Mouse (Mus musculus) neural tube, embryonic 11.5 days (tissue): ENCODE measurements at regions not wholly inside any gene's neighbourhood (a gene's known extent, or its start where the extent isn't known, plus 50 kb on each side); places are given as distances from the start of the nearest gene placed in this dataset.

Experiments used
- ATAC-seq: fragments of 200-750 bp; cut with Nextera tagmentation; 2 replicates; pipeline ENCODE4 v1.8.0; 2017; ENCODE audit warnings: moderate number of reproducible peaks, mild to moderate bottlenecking, moderate TSS enrichment, moderate library complexity; ENCODE audit not compliant: insufficient read depth, low FRiP score, low TSS enrichment
- DNase-seq: peaks from one replicate; pipeline ENCODE4 v3.0.0-alpha.2; 2015; ENCODE audit warnings: low spot score
- H3K27ac ChIP-seq: fragments of 300-500 bp; sonication (generic); 2 replicates; pipeline ENCODE4 v1.5.1; 2014; ENCODE audit warnings: low read depth, mild to moderate bottlenecking, low read length
- H3K27me3 ChIP-seq: fragments of 300-500 bp; sonication (generic); 2 replicates; pipeline ENCODE4 v1.6.1; 2014; ENCODE audit warnings: mild to moderate bottlenecking, low read length, mixed read lengths; ENCODE audit not compliant: control insufficient read depth, insufficient read depth
- H3K36me3 ChIP-seq: fragments of 300-500 bp; sonication (generic); 2 replicates; pipeline ENCODE4 v1.6.1; 2014; ENCODE audit warnings: mild to moderate bottlenecking, low read length, moderate library complexity, mixed read lengths; ENCODE audit not compliant: control insufficient read depth, insufficient read depth
- H3K4me1 ChIP-seq: fragments of 300-500 bp; sonication (generic); 2 replicates; pipeline ENCODE4 v1.6.1; 2014; ENCODE audit warnings: low read length, mixed read lengths; ENCODE audit not compliant: control insufficient read depth, insufficient read depth
- H3K4me2 ChIP-seq: fragments of 300-500 bp; sonication (generic); 2 replicates; pipeline ENCODE4 v1.6.1; 2014; ENCODE audit warnings: low read depth, mild to moderate bottlenecking, moderate library complexity
- H3K4me3 ChIP-seq: fragments of 300-500 bp; sonication (generic); 2 replicates; pipeline ENCODE4 v1.5.1; 2014; ENCODE audit warnings: low read depth, low read length
- H3K9ac ChIP-seq: fragments of 300-500 bp; sonication (generic); 2 replicates; pipeline ENCODE4 v1.6.1; 2014; ENCODE audit warnings: mild to moderate bottlenecking, low read length
- H3K9me3 ChIP-seq: fragments of 300-500 bp; sonication (generic); 2 replicates; pipeline ENCODE4 v1.6.1; 2016; ENCODE audit warnings: low read length; ENCODE audit not compliant: control insufficient read depth
- WGBS: fragments of 180-500 bp; shearing (Covaris S2); extraction: QIAGEN DNeasy Blood & Tissue Kit; methylation state at CpG from one replicate; pipeline ENCODE4 v1.1.7; 2014; 5-methylcytosine and 5-hydroxymethylcytosine counted together

GRCm38 (mm10) chrX:139392777-139393176 is 59.3 kb downstream of the Trap1a start:
- no peaks in the 10 kb centered on the region for H3K27me3 ChIP-seq
- 59% methylated on average over 3 of the region's 3 CpGs for WGBS
- H3K27ac ChIP-seq = no peak overlapping the region
- no peaks in the 10 kb centered on the region for H3K9me3 ChIP-seq
- no peaks in the 10 kb centered on the region for H3K36me3 ChIP-seq
- H3K9ac ChIP-seq = no peak overlapping the region
- H3K4me1 ChIP-seq = no peaks in the 10 kb centered on the region
- no peak for DNase-seq
- H3K4me3 ChIP-seq = no peak overlapping the region
- ATAC-seq = no peak
- no peak overlapping the region for H3K4me2 ChIP-seq

GRCm38 (mm10) chrX:139416701-139417100 is 63.5 kb upstream of the D330045A20Rik start:
- ATAC-seq (no peak), DNase-seq (peak; percentile 45)
- no peaks in the 10 kb centered on the region for H3K27me3 ChIP-seq
- H3K27ac ChIP-seq = no peak overlapping the region
- no peak overlapping the region for H3K9ac ChIP-seq
- H3K4me2 ChIP-seq = no peak overlapping the region
- H3K36me3 ChIP-seq = no peaks in the 10 kb centered on the region
- 72% methylated on average over 6 of the region's 6 CpGs for WGBS
- H3K4me3 ChIP-seq = no peak overlapping the region
- no peaks in the 10 kb centered on the region for H3K9me3 ChIP-seq
- no peaks in the 10 kb centered on the region for H3K4me1 ChIP-seq

DNA sequence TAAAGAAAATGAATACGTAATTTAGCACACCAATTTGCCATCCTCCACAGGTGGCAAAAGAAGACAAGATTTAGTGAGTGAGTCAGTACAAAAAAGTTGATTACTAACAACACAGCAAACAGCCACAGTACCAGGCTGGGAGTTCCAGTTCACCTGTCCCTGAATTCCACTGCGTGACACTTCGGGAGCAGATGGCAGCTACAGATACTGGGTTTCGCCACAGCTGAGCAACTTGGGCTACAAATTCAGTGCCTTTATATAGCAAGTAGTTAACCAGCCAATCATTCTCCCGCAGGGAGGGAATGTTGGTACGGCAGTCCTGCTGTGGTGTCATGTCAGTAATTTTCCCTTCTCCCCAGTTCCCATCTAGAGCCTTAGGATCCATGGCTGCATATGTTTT is 60.3 kb upstream of the D330045A20Rik start:
- Histone ChIP-seq H3K27ac (no peak overlapping the region), H3K27me3 (no peaks in the 10 kb centered on the region), H3K9me3 (no peaks in the 10 kb centered on the region), H3K4me1 (no peaks in the 10 kb centered on the region), H3K4me3 (no peak overlapping the region), H3K9ac (no peak overlapping the region), H3K4me2 (no peak overlapping the region), H3K36me3 (no peaks in the 10 kb centered on the region)
- whole genome bisulfite sequencing = 86% methylated on average over 6 of the region's 6 CpGs
- ATAC-seq = no peak
- no peak for DNase-seq

DNA sequence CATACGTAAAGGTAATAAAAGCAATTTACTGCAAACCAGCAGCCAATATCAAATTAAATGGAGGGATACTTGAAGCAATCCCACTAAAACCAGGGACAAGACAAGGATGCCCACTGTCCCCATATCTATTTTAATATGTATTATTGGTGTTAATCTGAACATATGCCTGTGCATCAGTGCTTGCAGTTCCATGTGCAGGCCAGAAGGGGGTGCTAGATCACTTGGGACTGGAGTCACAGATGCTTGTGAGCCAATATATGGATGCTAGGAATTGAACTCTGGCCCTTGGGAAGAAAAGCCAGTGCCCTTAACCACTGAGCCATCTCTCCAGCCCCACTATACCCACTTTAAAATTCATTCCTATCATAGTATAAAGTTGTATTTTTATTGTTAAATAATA is 55.9 kb upstream of the D330045A20Rik start:
- no peaks in the 10 kb centered on the region for H3K9me3 ChIP-seq
- H3K27ac ChIP-seq = no peak overlapping the region
- no peak for DNase-seq
- H3K36me3 ChIP-seq = no peaks in the 10 kb centered on the region
- H3K9ac ChIP-seq = no peak overlapping the region
- H3K27me3 ChIP-seq = no peaks in the 10 kb centered on the region
- 97% methylated on average over 1 of the region's 1 CpGs for WGBS
- no peak overlapping the region for H3K4me2 ChIP-seq
- ATAC-seq = no peak
- no peak overlapping the region for H3K4me3 ChIP-seq
- H3K4me1 ChIP-seq = no peaks in the 10 kb centered on the region
